Mouse (Mus musculus) C2C12 (cell line): ENCODE data around the gene Rbms3.

Source experiments
- CEBPB ChIP-seq: IDR thresholded peaks from one replicate; pipeline ENCODE4 v1.6.1; 2011; ENCODE audit warnings: low read depth, mild to moderate bottlenecking, control low read depth, moderate library complexity
- CTCF ChIP-seq: IDR thresholded peaks from one replicate; pipeline ENCODE4 v1.5.1; 2011; ENCODE audit not compliant: control insufficient read depth, insufficient read depth, insufficient read length
- FOSL1 ChIP-seq: IDR thresholded peaks from one replicate; pipeline ENCODE4 v1.8.0; 2011; ENCODE audit warnings: mild to moderate bottlenecking, low read length; ENCODE audit not compliant: poor library complexity, insufficient read depth, severe bottlenecking
- MAX ChIP-seq: IDR thresholded peaks from one replicate; pipeline ENCODE4 v1.6.1; 2011; ENCODE audit warnings: mild to moderate bottlenecking, control low read depth
- MYOD1 ChIP-seq: IDR thresholded peaks from one replicate; pipeline ENCODE4 v1.6.1; 2011; ENCODE audit warnings: low read depth; ENCODE audit not compliant: control insufficient read depth, insufficient read length
- MYOG ChIP-seq: IDR thresholded peaks from one replicate; pipeline ENCODE4 v1.6.1; 2011; ENCODE audit not compliant: control insufficient read depth, insufficient read length; ENCODE audit errors: extremely low read depth
- USF1 ChIP-seq: IDR thresholded peaks from one replicate; pipeline ENCODE4 v1.6.1; 2011; ENCODE audit warnings: low read depth, mild to moderate bottlenecking, control low read depth, moderate library complexity

GRCm38 (mm10) chr9:116535709-116536108 is 1094.0 kb downstream of the Rbms3 start:
- TF ChIP-seq CTCF, result no peak
- no peak for TF ChIP-seq CEBPB
- TF ChIP-seq MAX, result no peak
- no peak for TF ChIP-seq MYOD1
- TF ChIP-seq USF1, result no peak
- no peak for TF ChIP-seq FOSL1
- no peak for TF ChIP-seq MYOG
